Mouse (Mus musculus): ENCODE data around the gene A730049H05Rik. TPM values are rescaled to one million over a fixed set of nuclear protein-coding genes. Genes with fewer than 3 reads are reported as not detected.

Gene A730049H05Rik
- polyA plus RNA-seq, 1 experiment: not detected

- Histone ChIP-seq H3K9me3 (ENCODE audit: control insufficient read depth, low read length) (no peaks in the 10 kb centered on the region), H3K4me3 (replicated peaks) (no peak overlapping the region), H3K4me1 (ENCODE audit: control insufficient read depth) (no peaks in the 10 kb centered on the region), H3K36me3 (ENCODE audit: control insufficient read depth) (no peaks in the 10 kb centered on the region), H3K27me3 (ENCODE audit: control insufficient read depth) (no peaks in the 10 kb centered on the region)
- TF ChIP-seq TAL1 (IDR thresholded peaks at IDR 0.05; ENCODE audit: low read length) (no peak), GATA1 (IDR thresholded peaks at IDR 0.05; ENCODE audit: low read length) (no peak)
Observed at GRCm38 (mm10) chr6:92869582-92870219, 53.4 kb downstream of the A730049H05Rik start.

GRCm38 (mm10) chr6:92871813-92872212 is 55.5 kb downstream of the A730049H05Rik start:
- H3K27me3 ChIP-seq (ENCODE audit: control insufficient read depth): no peaks in the 10 kb centered on the region
- no peaks in the 10 kb centered on the region for H3K9me3 ChIP-seq (ENCODE audit: control insufficient read depth, low read length)
- H3K4me1 ChIP-seq (ENCODE audit: control insufficient read depth): no peaks in the 10 kb centered on the region
- H3K36me3 ChIP-seq (ENCODE audit: control insufficient read depth): no peaks in the 10 kb centered on the region
- no peak overlapping the region for H3K4me3 ChIP-seq (replicated peaks)
- TF ChIP-seq TAL1 (IDR thresholded peaks at IDR 0.05; ENCODE audit: low read length) (no peak), GATA1 (IDR thresholded peaks at IDR 0.05; ENCODE audit: low read length) (no peak)

GRCm38 (mm10) chr6:92872766-92873165 is 56.5 kb downstream of the A730049H05Rik start:
- H3K4me3 ChIP-seq (replicated peaks): no peak overlapping the region
- no peak for TF ChIP-seq GATA1 (IDR thresholded peaks at IDR 0.05; ENCODE audit: low read length)
- no peak for TF ChIP-seq TAL1 (IDR thresholded peaks at IDR 0.05; ENCODE audit: low read length)
- no peaks in the 10 kb centered on the region for H3K36me3 ChIP-seq (ENCODE audit: control insufficient read depth)
- no peaks in the 10 kb centered on the region for H3K27me3 ChIP-seq (ENCODE audit: control insufficient read depth)
- H3K9me3 ChIP-seq (ENCODE audit: control insufficient read depth, low read length): no peaks in the 10 kb centered on the region
- H3K4me1 ChIP-seq (ENCODE audit: control insufficient read depth): no peaks in the 10 kb centered on the region

GRCm38 (mm10) chr6:92874854-92875253 is 58.6 kb downstream of the A730049H05Rik start:
- Histone ChIP-seq H3K9me3 (ENCODE audit: control insufficient read depth, low read length) (no peaks in the 10 kb centered on the region), H3K4me1 (ENCODE audit: control insufficient read depth) (no peaks in the 10 kb centered on the region), H3K27me3 (ENCODE audit: control insufficient read depth) (no peaks in the 10 kb centered on the region), H3K36me3 (ENCODE audit: control insufficient read depth) (no peaks in the 10 kb centered on the region), H3K4me3 (replicated peaks) (no peak overlapping the region)
- TF ChIP-seq GATA1 (IDR thresholded peaks at IDR 0.05; ENCODE audit: low read length) (no peak), TAL1 (IDR thresholded peaks at IDR 0.05; ENCODE audit: low read length) (no peak)

- Histone ChIP-seq H3K36me3 (ENCODE audit: control insufficient read depth) (no peaks in the 10 kb centered on the region), H3K27me3 (ENCODE audit: control insufficient read depth) (no peaks in the 10 kb centered on the region), H3K9me3 (ENCODE audit: control insufficient read depth, low read length) (no peaks in the 10 kb centered on the region), H3K4me1 (ENCODE audit: control insufficient read depth) (no peaks in the 10 kb centered on the region), H3K4me3 (replicated peaks) (no peak overlapping the region)
- no peak for TF ChIP-seq GATA1 (IDR thresholded peaks at IDR 0.05; ENCODE audit: low read length)
- TF ChIP-seq TAL1 (IDR thresholded peaks at IDR 0.05; ENCODE audit: low read length): no peak
Observed at GRCm38 (mm10) chr6:92875340-92875739, 59.1 kb downstream of the A730049H05Rik start.

GRCm38 (mm10) chr6:92876121-92876520 is 59.8 kb downstream of the A730049H05Rik start:
- no peak for TF ChIP-seq TAL1 (IDR thresholded peaks at IDR 0.05; ENCODE audit: low read length)
- no peak for TF ChIP-seq GATA1 (IDR thresholded peaks at IDR 0.05; ENCODE audit: low read length)
- H3K4me1 ChIP-seq (ENCODE audit: control insufficient read depth): no peaks in the 10 kb centered on the region
- no peaks in the 10 kb centered on the region for H3K27me3 ChIP-seq (ENCODE audit: control insufficient read depth)
- H3K9me3 ChIP-seq (ENCODE audit: control insufficient read depth, low read length): no peaks in the 10 kb centered on the region
- H3K36me3 ChIP-seq (ENCODE audit: control insufficient read depth): no peaks in the 10 kb centered on the region
- H3K4me3 ChIP-seq (replicated peaks): no peak overlapping the region

- no peaks in the 10 kb centered on the region for H3K36me3 ChIP-seq (ENCODE audit: control insufficient read depth)
- no peaks in the 10 kb centered on the region for H3K4me1 ChIP-seq (ENCODE audit: control insufficient read depth)
- TF ChIP-seq GATA1 (IDR thresholded peaks at IDR 0.05; ENCODE audit: low read length) (no peak), TAL1 (IDR thresholded peaks at IDR 0.05; ENCODE audit: low read length) (no peak)
- H3K4me3 ChIP-seq (replicated peaks): no peak overlapping the region
- H3K27me3 ChIP-seq (ENCODE audit: control insufficient read depth): no peaks in the 10 kb centered on the region
- no peaks in the 10 kb centered on the region for H3K9me3 ChIP-seq (ENCODE audit: control insufficient read depth, low read length)
Observed at GRCm38 (mm10) chr6:92877236-92877635, 61.0 kb downstream of the A730049H05Rik start.

- no peak overlapping the region for H3K4me3 ChIP-seq (replicated peaks)
- no peak for TF ChIP-seq GATA1 (IDR thresholded peaks at IDR 0.05; ENCODE audit: low read length)
- TF ChIP-seq TAL1 (IDR thresholded peaks at IDR 0.05; ENCODE audit: low read length): no peak
- H3K9me3 ChIP-seq (ENCODE audit: control insufficient read depth, low read length): no peaks in the 10 kb centered on the region
- no peaks in the 10 kb centered on the region for H3K27me3 ChIP-seq (ENCODE audit: control insufficient read depth)
- H3K36me3 ChIP-seq (ENCODE audit: control insufficient read depth): no peaks in the 10 kb centered on the region
- no peaks in the 10 kb centered on the region for H3K4me1 ChIP-seq (ENCODE audit: control insufficient read depth)
Observed at GRCm38 (mm10) chr6:92878771-92879170, 62.5 kb downstream of the A730049H05Rik start.

- H3K27me3 ChIP-seq (ENCODE audit: control insufficient read depth): no peaks in the 10 kb centered on the region
- H3K4me3 ChIP-seq (replicated peaks): no peak overlapping the region
- no peaks in the 10 kb centered on the region for H3K9me3 ChIP-seq (ENCODE audit: control insufficient read depth, low read length)
- no peaks in the 10 kb centered on the region for H3K4me1 ChIP-seq (ENCODE audit: control insufficient read depth)
- no peak for TF ChIP-seq GATA1 (IDR thresholded peaks at IDR 0.05; ENCODE audit: low read length)
- no peak for TF ChIP-seq TAL1 (IDR thresholded peaks at IDR 0.05; ENCODE audit: low read length)
- no peaks in the 10 kb centered on the region for H3K36me3 ChIP-seq (ENCODE audit: control insufficient read depth)
Observed at GRCm38 (mm10) chr6:92879700-92880265, 63.5 kb downstream of the A730049H05Rik start.

Measured in erythroblast, embryonic 14.5 days (primary cell).